Mouse (Mus musculus): ENCODE measurements around the gene Hprt.

DNA sequence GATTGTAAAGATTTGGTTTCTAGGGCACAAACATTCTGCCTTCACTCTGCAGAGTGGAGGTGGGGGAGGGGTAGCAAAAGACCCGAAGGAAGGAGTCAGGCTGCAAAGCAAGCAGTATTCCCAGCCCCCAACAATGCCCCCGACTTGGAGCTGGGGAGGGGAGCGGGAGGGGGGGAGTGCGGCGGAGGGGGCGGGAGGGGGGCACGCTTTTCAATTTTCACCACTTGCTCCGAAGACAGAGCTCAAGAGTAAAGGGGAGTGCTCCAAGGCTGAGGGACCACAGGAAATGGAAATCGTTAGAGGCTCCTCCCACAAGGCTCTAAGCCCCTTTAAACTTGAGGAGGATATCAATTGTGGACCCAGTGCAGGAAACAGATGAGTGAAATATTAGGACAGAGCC lies 62.4 kb downstream of the Hprt start:
- TF ChIP-seq GATA1 (IDR thresholded peaks at IDR 0.05; ENCODE audit: low read length) (no peak), TAL1 (IDR thresholded peaks at IDR 0.05; ENCODE audit: low read length) (no peak)

Measured in erythroblast, embryonic 14.5 days (primary cell).